Mouse (Mus musculus) megakaryocyte, embryonic 14.5 days (primary cell): ENCODE data around the gene D630039A03Rik.

Experiments
- FLI1 ChIP-seq: IDR thresholded peaks from 2 replicates; pipeline ENCODE4 v1.6.1; 2012; ENCODE audit warnings: low read length, inconsistent platforms, mixed read lengths
- GATA1 ChIP-seq: IDR thresholded peaks from 3 replicates; pipeline ENCODE4 v1.6.1; 2012; ENCODE audit warnings: mixed read lengths, low read length, inconsistent platforms, borderline replicate concordance

DNA sequence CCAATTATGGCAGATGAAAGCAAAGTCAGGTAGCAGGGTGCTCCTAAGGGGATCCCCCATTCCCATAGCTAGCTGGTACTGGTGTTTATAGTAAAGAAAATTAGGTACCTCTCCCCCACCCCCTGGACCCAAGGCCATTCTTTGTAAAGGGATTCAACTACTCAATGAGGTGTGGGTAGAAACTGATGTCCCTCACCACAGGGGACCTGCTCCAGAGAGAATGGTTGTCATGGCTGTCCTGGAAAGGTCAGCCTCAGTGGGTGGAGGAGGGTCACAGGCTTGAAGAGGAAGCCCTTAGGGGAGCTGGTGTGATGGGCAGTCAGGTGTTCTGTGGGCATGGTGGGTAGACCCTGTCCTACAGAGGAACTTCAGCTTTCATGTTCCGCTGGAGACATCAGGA, 4.4 kb upstream of the D630039A03Rik start:
- no peak for TF ChIP-seq FLI1
- no peak for TF ChIP-seq GATA1
